ENCODE assay signal across 16 mouse cellular contexts in genomic region chr17:82184261-82184660, GRCm38 (mm10).
"Had no signal": no experiment of that assay in that cellular context is flagged by ENCODE, and none has a peak within 500 bp of the region (broad histone marks: within the 10 kb centered on the region; RNA-seq: fewer than 3 reads in every experiment).

No protein-coding gene starts in this region.

- H3K4me3 ChIP-seq: limb, embryonic 10.5 days; limb, embryonic 13.5 days; liver, embryonic 12.5 days; liver, embryonic 15.5 days; midbrain, embryonic 13.5 days had no signal

- H3K27ac ChIP-seq: kidney, postnatal 0 days; limb, embryonic 10.5 days; limb, embryonic 13.5 days; liver, embryonic 12.5 days; liver, embryonic 15.5 days; macrophage; midbrain, embryonic 13.5 days had no signal

- H3K4me1 ChIP-seq: limb, embryonic 10.5 days; limb, embryonic 13.5 days; liver, embryonic 12.5 days; liver, embryonic 15.5 days; midbrain, embryonic 13.5 days had no signal

- H3K9me3 ChIP-seq: limb, embryonic 10.5 days; limb, embryonic 13.5 days; liver, embryonic 12.5 days; liver, embryonic 15.5 days had no signal

- DNase-seq: kidney, adult 2 months; kidney, postnatal 25 days; liver; lung, adult 18-20 months; lung, postnatal 14 days; thymus, adult 2 months; thymus, postnatal 14 days; thymus, postnatal 4 days had no signal

- ATAC-seq: liver, embryonic 12.5 days; midbrain, embryonic 13.5 days; midbrain, embryonic 16.5 days had no signal

- H3K27me3 ChIP-seq: limb, embryonic 13.5 days; liver, embryonic 12.5 days; liver, embryonic 15.5 days; midbrain, embryonic 13.5 days had no signal

- H3K36me3 ChIP-seq: limb, embryonic 10.5 days; limb, embryonic 13.5 days; liver, embryonic 12.5 days; liver, embryonic 15.5 days; midbrain, embryonic 13.5 days had no signal

- H3K4me2 ChIP-seq: limb, embryonic 13.5 days; liver, embryonic 12.5 days; liver, embryonic 15.5 days; midbrain, embryonic 13.5 days had no signal

- H3K9ac ChIP-seq: limb, embryonic 13.5 days; liver, embryonic 12.5 days; liver, embryonic 15.5 days; midbrain, embryonic 13.5 days had no signal
